Mouse (Mus musculus) neural tube, embryonic 12.5 days (tissue): ENCODE results near the gene Yif1a. TPM values are rescaled to one million over a fixed set of nuclear protein-coding genes. Genes with fewer than 3 reads are reported as not detected.
A peak's percentile ranks its signal among the peaks of the same experiment; 100 is the strongest.

Experiments used
- ATAC-seq: fragments of 200-750 bp; cut with Nextera tagmentation; 2 replicates; pipeline ENCODE4 v1.8.0; 2017; ENCODE audit warnings: low read depth, mild to moderate bottlenecking, moderate TSS enrichment, moderate library complexity; ENCODE audit not compliant: low FRiP score
- H3K27ac ChIP-seq: fragments of 300-500 bp; sonication (generic); 2 replicates; pipeline ENCODE4 v1.5.1; 2016
- H3K27me3 ChIP-seq: fragments of 300-500 bp; sonication (generic); replicated peaks from 2 replicates; pipeline ENCODE4 v1.6.1; 2016; ENCODE audit warnings: mild to moderate bottlenecking
- H3K36me3 ChIP-seq: fragments of 300-500 bp; sonication (generic); 2 replicates; pipeline ENCODE4 v1.6.1; 2016; ENCODE audit warnings: mild to moderate bottlenecking
- H3K4me1 ChIP-seq: fragments of 300-500 bp; sonication (generic); 2 replicates; pipeline ENCODE4 v1.6.1; 2016
- H3K4me2 ChIP-seq: fragments of 300-500 bp; sonication (generic); replicated peaks from 2 replicates; pipeline ENCODE4 v1.6.1; 2016; ENCODE audit warnings: mild to moderate bottlenecking
- H3K4me3 ChIP-seq: fragments of 300-500 bp; sonication (generic); 2 replicates; pipeline ENCODE4 v1.5.1; 2016
- H3K9ac ChIP-seq: fragments of 300-500 bp; sonication (generic); 2 replicates; pipeline ENCODE4 v1.6.1; 2016; ENCODE audit warnings: mild to moderate bottlenecking
- H3K9me3 ChIP-seq: fragments of 300-500 bp; sonication (generic); 2 replicates; pipeline ENCODE4 v1.6.1; 2016; ENCODE audit warnings: mild to moderate bottlenecking
- WGBS: fragments of 180-500 bp; shearing (Covaris S2); methylation state at CpG from one replicate; pipeline ENCODE4 v1.1.7; 2016; 5-methylcytosine and 5-hydroxymethylcytosine counted together
- polyA plus RNA-seq: library from polyadenylated mRNA; unstranded; fragments of >200 nt; fragmentation: Nextera tagmentation; extraction: Ambion mirVana; gene quantifications from 2 replicates; pipeline ENCODE4 v1.2.1, GENCODE M21; 2016

Gene Yif1a
- polyA plus RNA-seq, 1 experiment from 2014 or later: 66.3 TPM

- H3K4me3 ChIP-seq: no peak overlapping the region
These were observed 36.8 kb upstream of the Yif1a start for GRCm38 (mm10) chr19:5051515-5051914.

DNA sequence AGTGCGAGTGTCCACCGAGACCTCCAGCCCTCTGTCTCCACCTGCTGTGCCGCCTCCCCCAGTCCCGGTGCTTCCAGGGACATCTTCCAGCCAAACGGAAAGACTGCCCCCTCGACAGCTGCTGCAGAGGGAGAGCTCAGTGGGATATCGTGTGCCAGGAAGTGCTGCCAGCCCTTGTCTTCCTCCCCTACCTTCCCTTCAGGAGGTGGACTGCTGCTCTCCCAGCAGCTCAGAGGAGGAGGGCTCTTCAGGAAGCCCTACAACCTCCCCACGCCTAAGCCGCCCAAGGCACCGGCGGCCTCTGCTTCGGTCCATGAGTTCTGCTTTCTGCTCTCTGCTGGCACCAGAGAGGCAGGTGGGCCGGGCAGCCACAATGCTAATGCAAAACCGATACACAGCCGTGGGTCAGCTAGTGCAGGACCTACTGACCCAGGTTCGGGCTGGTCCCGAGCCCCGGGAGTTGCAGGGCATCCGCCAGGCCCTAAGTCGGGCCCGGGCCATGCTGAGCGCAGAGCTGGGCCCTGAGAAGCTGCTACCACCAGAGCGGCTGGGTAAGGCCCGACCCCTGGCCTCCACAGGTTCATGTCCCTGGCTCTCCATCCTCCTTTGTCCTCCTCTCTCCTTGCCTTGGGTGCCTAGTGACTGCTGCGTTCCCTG lies 36.0 kb upstream of the Yif1a start:
- ATAC-seq: no peak
- H3K36me3 ChIP-seq: peaks cover 27% of the 10 kb centered on the region
- peaks cover 48% of the 10 kb centered on the region for H3K27me3 ChIP-seq
- H3K4me3 ChIP-seq: no peak overlapping the region
- no peaks in the 10 kb centered on the region for H3K9me3 ChIP-seq
- H3K4me1 ChIP-seq: peaks cover 21% of the 10 kb centered on the region
- 26% methylated on average over 25 of the region's 25 CpGs for WGBS
- H3K4me2 ChIP-seq: peak overlapping the region; percentile 9; the same call in 1 of the 2 replicates
- no peak overlapping the region for H3K27ac ChIP-seq
- H3K9ac ChIP-seq: no peak overlapping the region

More at GRCm38 (mm10) chr19:5051515-5051914, 36.8 kb upstream of the Yif1a start:
- no peak overlapping the region; the same call in 1 of the 2 replicates for H3K4me2 ChIP-seq
- H3K36me3 ChIP-seq: peaks cover 35% of the 10 kb centered on the region
- H3K27ac ChIP-seq: no peak overlapping the region
- no peak for ATAC-seq
- peaks cover 44% of the 10 kb centered on the region for H3K27me3 ChIP-seq
- 31% methylated on average over 3 of the region's 3 CpGs for WGBS
- 0 out of 2 replicates have a peak overlapping the region, but pooled peaks have one; percentile 13 for H3K9ac ChIP-seq
- H3K9me3 ChIP-seq: no peaks in the 10 kb centered on the region
- H3K4me1 ChIP-seq: peaks cover 20% of the 10 kb centered on the region

GRCm38 (mm10) chr19:5052853-5053252 lies 35.5 kb upstream of the Yif1a start:
- Histone ChIP-seq H3K9ac (no peak overlapping the region), H3K4me3 (no peak overlapping the region), H3K27ac (no peak overlapping the region), H3K4me2 (no peak overlapping the region), H3K27me3 (peaks cover 48% of the 10 kb centered on the region), H3K9me3 (no peaks in the 10 kb centered on the region), H3K4me1 (peaks cover 21% of the 10 kb centered on the region), H3K36me3 (peaks cover 22% of the 10 kb centered on the region)
- ATAC-seq: no peak
- 58% methylated on average over 17 of the region's 17 CpGs for WGBS

DNA sequence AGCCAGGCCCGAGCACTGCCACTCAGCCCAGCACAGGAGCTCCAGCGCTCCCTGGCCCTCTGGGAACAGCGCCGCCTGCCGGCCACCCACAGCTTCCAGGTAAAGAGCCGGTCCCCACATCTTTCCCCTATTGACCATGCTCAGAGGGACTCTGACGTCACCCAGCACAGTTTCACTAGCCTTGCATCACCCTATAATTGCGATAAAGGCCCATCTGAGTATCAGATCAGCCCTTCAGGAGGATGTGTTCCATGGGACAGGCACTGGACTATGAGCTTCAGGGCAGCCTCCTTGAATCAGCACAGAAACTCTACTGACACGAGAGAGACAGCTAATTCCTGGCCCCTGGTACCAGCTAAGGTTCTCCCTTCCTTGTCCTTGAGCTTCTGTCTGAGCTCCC lies 34.4 kb upstream of the Yif1a start:
- Histone ChIP-seq H3K9ac (no peak overlapping the region), H3K4me3 (no peak overlapping the region), H3K27ac (no peak overlapping the region), H3K4me1 (peaks cover 24% of the 10 kb centered on the region), H3K27me3 (peaks cover 48% of the 10 kb centered on the region), H3K4me2 (no peak overlapping the region), H3K36me3 (peaks cover 12% of the 10 kb centered on the region), H3K9me3 (no peaks in the 10 kb centered on the region)
- WGBS: 15% methylated on average over 9 of the region's 9 CpGs
- ATAC-seq: no peak

DNA sequence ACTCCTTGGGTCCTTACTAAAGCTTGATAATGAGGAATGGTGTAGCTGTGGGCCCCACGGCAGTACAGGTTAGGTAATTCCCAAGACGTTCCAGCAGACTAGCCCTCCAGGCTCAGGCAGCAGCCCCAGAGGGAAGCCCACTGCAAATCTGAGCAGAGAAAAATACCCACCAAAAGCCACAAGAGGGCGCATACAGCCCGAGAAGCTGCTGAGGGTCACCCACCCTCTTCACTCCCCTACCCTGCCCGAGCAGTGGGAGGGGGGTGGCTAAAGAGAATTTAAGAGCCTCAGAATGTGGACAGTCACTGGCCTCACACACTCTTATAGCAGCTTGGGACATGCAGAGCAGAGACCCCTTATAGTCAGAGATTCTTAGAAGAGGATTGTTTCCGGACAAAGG lies 32.1 kb upstream of the Yif1a start:
- H3K27me3 ChIP-seq: peaks cover 34% of the 10 kb centered on the region
- no peak overlapping the region for H3K9ac ChIP-seq
- no peaks in the 10 kb centered on the region for H3K36me3 ChIP-seq
- H3K4me3 ChIP-seq: no peak overlapping the region
- no peak overlapping the region for H3K4me2 ChIP-seq
- 0 out of 2 replicates have a peak, but pooled peaks have one; percentile 6 for ATAC-seq
- H3K4me1 ChIP-seq: peaks cover 27% of the 10 kb centered on the region
- H3K27ac ChIP-seq: no peak overlapping the region
- 11% methylated on average over 6 of the region's 6 CpGs for WGBS
- H3K9me3 ChIP-seq: no peaks in the 10 kb centered on the region

DNA sequence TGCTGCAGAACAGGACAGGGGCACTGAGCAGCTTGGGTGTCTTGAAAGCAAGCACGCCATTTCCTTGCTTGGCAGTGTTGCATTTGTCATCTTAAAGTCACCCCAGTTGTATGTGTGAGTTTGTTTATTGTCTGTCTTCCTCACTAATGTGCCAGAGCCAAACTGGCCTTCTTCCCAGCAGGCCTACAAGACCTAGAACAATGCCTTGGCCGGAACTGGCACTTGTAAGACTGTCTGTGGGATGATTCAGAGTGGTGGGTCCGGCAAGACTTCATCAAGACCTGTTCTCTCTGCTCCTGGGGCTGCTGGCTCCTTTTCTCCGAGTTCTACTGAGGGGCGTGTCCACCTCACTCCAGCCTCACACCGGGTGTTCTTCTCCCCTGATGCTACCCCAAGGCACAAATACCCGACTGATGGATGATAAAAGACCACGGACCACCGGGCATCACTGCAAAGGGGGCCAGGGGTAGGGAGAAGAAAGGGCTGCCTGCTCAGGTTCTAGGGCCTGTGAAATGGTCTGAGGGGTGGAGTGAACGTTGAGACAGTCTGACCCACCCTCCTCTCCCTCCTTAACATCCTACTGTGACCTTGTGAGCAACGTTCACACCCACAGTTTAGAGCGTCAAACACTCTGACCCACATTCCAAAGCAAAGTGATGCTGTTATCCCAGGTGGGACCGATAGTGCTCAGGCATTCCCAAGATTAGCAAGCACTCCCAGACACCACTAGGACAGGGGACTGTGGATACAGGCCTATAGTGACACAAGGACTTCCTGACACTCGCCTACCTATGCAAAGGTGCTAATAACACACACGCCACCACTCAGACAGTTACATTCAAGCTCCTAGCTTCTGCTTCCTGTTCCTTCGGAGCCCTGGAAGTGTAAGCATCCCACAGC lies 30.2 kb upstream of the Yif1a start:
- H3K4me1 ChIP-seq: peaks cover 27% of the 10 kb centered on the region
- H3K4me2 ChIP-seq: no peak overlapping the region
- peaks cover 15% of the 10 kb centered on the region for H3K27me3 ChIP-seq
- no peaks in the 10 kb centered on the region for H3K36me3 ChIP-seq
- H3K27ac ChIP-seq: no peak overlapping the region
- ATAC-seq: no peak
- no peak overlapping the region for H3K4me3 ChIP-seq
- WGBS: 20% methylated on average over 16 of the region's 16 CpGs
- H3K9me3 ChIP-seq: no peaks in the 10 kb centered on the region
- H3K9ac ChIP-seq: no peak overlapping the region

- Histone ChIP-seq H3K4me2 (no peak overlapping the region), H3K27me3 (0 out of 2 replicates have a peak, but pooled peaks cover 8% of the 10 kb centered on the region), H3K9me3 (no peaks in the 10 kb centered on the region), H3K9ac (peak overlapping the region; percentile 9; the same call in 1 of the 2 replicates), H3K4me3 (no peak overlapping the region), H3K27ac (no peak overlapping the region), H3K36me3 (no peaks in the 10 kb centered on the region), H3K4me1 (peaks cover 27% of the 10 kb centered on the region)
- WGBS: 16% methylated on average over 10 of the region's 10 CpGs
- ATAC-seq: no peak
These were observed 29.3 kb upstream of the Yif1a start for GRCm38 (mm10) chr19:5058801-5059771.

GRCm38 (mm10) chr19:5060365-5061330 lies 27.7 kb upstream of the Yif1a start:
- 0 out of 2 replicates have a peak, but pooled peaks cover 9% of the 10 kb centered on the region for H3K27me3 ChIP-seq
- no peak for ATAC-seq
- H3K4me2 ChIP-seq: 0 out of 2 replicates have a peak overlapping the region, but pooled peaks have one; percentile 1
- H3K27ac ChIP-seq: no peak overlapping the region
- H3K9me3 ChIP-seq: no peaks in the 10 kb centered on the region
- no peak overlapping the region; the same call in 1 of the 2 replicates for H3K9ac ChIP-seq
- no peak overlapping the region for H3K4me3 ChIP-seq
- WGBS: 42% methylated on average over 5 of the region's 5 CpGs
- H3K4me1 ChIP-seq: peaks cover 34% of the 10 kb centered on the region
- no peaks in the 10 kb centered on the region for H3K36me3 ChIP-seq

GRCm38 (mm10) chr19:5062041-5062440 lies 26.3 kb upstream of the Yif1a start:
- Histone ChIP-seq H3K4me2 (no peak overlapping the region), H3K36me3 (no peaks in the 10 kb centered on the region), H3K9me3 (no peaks in the 10 kb centered on the region), H3K27ac (no peak overlapping the region), H3K27me3 (peaks cover 12% of the 10 kb centered on the region), H3K4me3 (no peak overlapping the region), H3K9ac (no peak overlapping the region), H3K4me1 (peaks cover 31% of the 10 kb centered on the region)
- ATAC-seq: no peak
- 90% methylated on average over 5 of the region's 5 CpGs for WGBS

DNA sequence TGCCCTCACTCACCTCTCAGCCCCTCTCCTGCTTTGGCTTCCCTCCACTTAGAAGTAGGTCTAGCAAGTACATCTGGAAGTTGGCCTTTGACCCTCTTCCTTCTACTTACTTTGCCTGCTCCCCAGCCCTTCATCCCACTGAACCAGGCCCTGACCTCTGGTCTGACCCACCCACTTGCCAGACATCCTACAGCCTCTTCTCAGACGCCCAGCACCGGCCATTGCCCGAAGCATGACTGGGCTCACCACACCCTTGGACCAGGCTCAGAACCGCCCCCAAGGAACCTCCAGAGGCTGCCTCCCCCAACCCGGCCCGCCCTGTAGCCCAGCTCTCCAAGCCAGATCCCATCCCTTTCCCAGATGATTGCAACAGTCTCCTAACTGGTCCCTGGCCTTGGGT lies 25.9 kb upstream of the Yif1a start:
- WGBS: 74% methylated on average over 6 of the region's 6 CpGs
- no peak overlapping the region for H3K4me2 ChIP-seq
- H3K27ac ChIP-seq: no peak overlapping the region
- H3K36me3 ChIP-seq: no peaks in the 10 kb centered on the region
- no peak overlapping the region for H3K4me3 ChIP-seq
- H3K27me3 ChIP-seq: peaks cover 16% of the 10 kb centered on the region
- peaks cover 35% of the 10 kb centered on the region for H3K4me1 ChIP-seq
- no peak overlapping the region for H3K9ac ChIP-seq
- no peaks in the 10 kb centered on the region for H3K9me3 ChIP-seq
- no peak for ATAC-seq

GRCm38 (mm10) chr19:5065104-5065503 lies 23.2 kb upstream of the Yif1a start:
- H3K4me3 ChIP-seq: no peak overlapping the region
- 69% methylated on average over 7 of the region's 7 CpGs for WGBS
- no peak for ATAC-seq
- H3K36me3 ChIP-seq: no peaks in the 10 kb centered on the region
- H3K27me3 ChIP-seq: peaks cover 42% of the 10 kb centered on the region
- H3K27ac ChIP-seq: no peak overlapping the region
- no peaks in the 10 kb centered on the region for H3K9me3 ChIP-seq
- H3K9ac ChIP-seq: 0 out of 2 replicates have a peak overlapping the region, but pooled peaks have one; percentile 3
- no peak overlapping the region for H3K4me2 ChIP-seq
- H3K4me1 ChIP-seq: peaks cover 49% of the 10 kb centered on the region
